Mouse (Mus musculus) thymus, adult 2 months (tissue): Measurements from ENCODE around the gene Lrwd1.
"Not testable (repeated sequence)": the region's sequence is repeated elsewhere in the genome, so short reads cannot be mapped to it uniquely, and the experiment has no call there.

Source experiments
- CTCF ChIP-seq: fragments of 200-500 bp; IDR thresholded peaks from 2 replicates; pipeline ENCODE4 v1.5.1; 2012; ENCODE audit warnings: mild to moderate bottlenecking, control low read depth, low read length, moderate library complexity, borderline replicate concordance; ENCODE audit not compliant: control insufficient read depth, poor library complexity, insufficient read depth; ENCODE audit errors: extremely low read depth
- POLR2A ChIP-seq: fragments of 200-500 bp; IDR thresholded peaks from 2 replicates; pipeline ENCODE4 v1.6.1; 2012; ENCODE audit warnings: mild to moderate bottlenecking, low read length, control low read depth, moderate library complexity; ENCODE audit not compliant: control insufficient read depth, poor library complexity, insufficient read depth; ENCODE audit errors: extremely low read depth

- not testable (repeated sequence) for TF ChIP-seq POLR2A, CTCF
These were observed 24.2 kb upstream of the Lrwd1 start for GRCm38 (mm10) chr5:136160084-136160483.
